Comparison of ENCODE assay signal across 10 mouse cellular contexts in genomic region chr7:27367976-27368375, GRCm38 (mm10). TPM values are rescaled to one million over a fixed set of nuclear protein-coding genes. Genes with fewer than 3 reads are reported as not detected.
DNase-seq lines count a peak whose midpoint lies in the region; ATAC-seq and TF ChIP-seq lines count a peak whose summit lies in the region.
"Had no signal": no experiment of that assay in that cellular context is flagged by ENCODE, and none has a peak within 500 bp of the region (broad histone marks: within the 10 kb centered on the region; RNA-seq: fewer than 3 reads in every experiment).

No protein-coding gene starts in this region.

- 0 out of 2 replicates have a peak, but pooled peaks cover 3% of the 10 kb centered on the region for H3K36me3 ChIP-seq in heart, embryonic 10.5 days
- no peaks in the 10 kb centered on the region for H3K36me3 ChIP-seq in midbrain, embryonic 10.5 days
- H3K36me3 ChIP-seq in midbrain, postnatal 0 days (ENCODE audit: insufficient read depth, low read length) = peaks cover 46% of the 10 kb centered on the region
- H3K36me3 ChIP-seq in embryonic facial prominence, embryonic 13.5 days = 0 out of 2 replicates have a peak, but pooled peaks cover 2% of the 10 kb centered on the region
- no peaks in the 10 kb centered on the region for H3K36me3 ChIP-seq in small intestine, adult 2 months (ENCODE audit: control insufficient read depth, insufficient read depth, low read length)

- intact Hi-C loops in heart, postnatal 25 days (cut with DNase I) = no loop called here

- peaks cover 36% of the 10 kb centered on the region for H3K4me1 ChIP-seq in heart, embryonic 10.5 days
- peaks cover 26% of the 10 kb centered on the region for H3K4me1 ChIP-seq in midbrain, embryonic 10.5 days
- no peaks in the 10 kb centered on the region for H3K4me1 ChIP-seq in midbrain, postnatal 0 days (ENCODE audit: insufficient read depth, low read length)
- H3K4me1 ChIP-seq in embryonic facial prominence, embryonic 13.5 days = peaks cover 26% of the 10 kb centered on the region
- H3K4me1 ChIP-seq in small intestine, adult 2 months (ENCODE audit: control insufficient read depth, insufficient read depth, insufficient read length, low read length) = peaks cover 8% of the 10 kb centered on the region

- H3K9ac ChIP-seq in midbrain, postnatal 0 days (replicated peaks; ENCODE audit: low read length, poor library complexity, severe bottlenecking) = no peak overlapping the region
- peak overlapping the region; percentile 55; the same call in 1 of the 2 replicates for H3K9ac ChIP-seq in embryonic facial prominence, embryonic 13.5 days

- H3K4me3 ChIP-seq in heart, embryonic 10.5 days = peak overlapping the region; percentile 33; the same call in 1 of the 2 replicates
- H3K4me3 ChIP-seq in midbrain, embryonic 10.5 days = peak overlapping the region; percentile 26
- no peak overlapping the region for H3K4me3 ChIP-seq in midbrain, postnatal 0 days (ENCODE audit: low read depth, low read length)
- peak overlapping the region; percentile 27; the same call in 1 of the 2 replicates for H3K4me3 ChIP-seq in embryonic facial prominence, embryonic 13.5 days
- peak overlapping the region; percentile 43 for H3K4me3 ChIP-seq in small intestine, adult 2 months (ENCODE audit: low read depth, low read length)

- no peak overlapping the region for H3K27ac ChIP-seq in heart, embryonic 10.5 days
- H3K27ac ChIP-seq in midbrain, embryonic 10.5 days (replicated peaks) = no peak overlapping the region
- H3K27ac ChIP-seq in midbrain, postnatal 0 days (ENCODE audit: low read depth, low read length) = no peak overlapping the region
- no peak overlapping the region for H3K27ac ChIP-seq in embryonic facial prominence, embryonic 13.5 days
- H3K27ac ChIP-seq in small intestine, adult 2 months (ENCODE audit: insufficient read depth, low read depth, low read length) = no peak overlapping the region

- no peak overlapping the region for H3K4me2 ChIP-seq in midbrain, postnatal 0 days (ENCODE audit: low read depth, low read length, poor library complexity, severe bottlenecking)
- peak overlapping the region; percentile 51 for H3K4me2 ChIP-seq in embryonic facial prominence, embryonic 13.5 days

- no peak for TF ChIP-seq POLR2A in small intestine, adult 2 months (IDR thresholded peaks at IDR 0.05; ENCODE audit: low read depth, low read length)

- TF ChIP-seq CTCF in midbrain, postnatal 0 days (IDR thresholded peaks at IDR 0.05) = no peak
- TF ChIP-seq CTCF in small intestine, adult 2 months (IDR thresholded peaks at IDR 0.05; ENCODE audit: extremely low read depth, insufficient read length, insufficient replicate concordance, low read depth, low read length) = no peak

- no peak for ATAC-seq in midbrain, postnatal 0 days (ENCODE audit: low FRiP score)
- no peak for ATAC-seq in embryonic facial prominence, embryonic 13.5 days (ENCODE audit: insufficient number of reproducible peaks, insufficient read depth, low FRiP score, low TSS enrichment, low read depth)

- H3K27me3 ChIP-seq in heart, embryonic 10.5 days (ENCODE audit: insufficient read depth, poor library complexity, severe bottlenecking) = peaks cover 100% of the 10 kb centered on the region
- H3K27me3 ChIP-seq in midbrain, embryonic 10.5 days (ENCODE audit: low read depth, poor library complexity, severe bottlenecking) = peaks cover 100% of the 10 kb centered on the region
- peaks cover 92% of the 10 kb centered on the region for H3K27me3 ChIP-seq in midbrain, postnatal 0 days (ENCODE audit: insufficient read depth, low read length)
- H3K27me3 ChIP-seq in embryonic facial prominence, embryonic 13.5 days = peaks cover 100% of the 10 kb centered on the region
- H3K27me3 ChIP-seq in small intestine, adult 2 months (ENCODE audit: control insufficient read depth, insufficient read depth, low read length) = peaks cover 78% of the 10 kb centered on the region

- H3K9me3 ChIP-seq in heart, embryonic 10.5 days = peaks cover 5% of the 10 kb centered on the region; the same call in 1 of the 2 replicates
- H3K9me3 ChIP-seq in midbrain, embryonic 10.5 days (replicated peaks) = peaks cover 11% of the 10 kb centered on the region
- H3K9me3 ChIP-seq in midbrain, postnatal 0 days (ENCODE audit: low read length) = no peaks in the 10 kb centered on the region
- peaks cover 8% of the 10 kb centered on the region; the same call in 1 of the 2 replicates for H3K9me3 ChIP-seq in embryonic facial prominence, embryonic 13.5 days

- no peak for DNase-seq in heart, embryonic 10.5 days (ENCODE audit: low spot score)
- DNase-seq in heart, postnatal 25 days (ENCODE audit: low spot score) = no peak
- DNase-seq in midbrain, embryonic 10.5 days (ENCODE audit: low spot score) = no peak
- no peak for DNase-seq in midbrain, postnatal 0 days (ENCODE audit: low spot score)
- no peak for DNase-seq in layer of hippocampus, postnatal 10 days (ENCODE audit: low spot score in 2 of 2)
- no peak for DNase-seq in Muller cell, postnatal 12 days (ENCODE audit: inconsistent ontology term)
- DNase-seq: gastrocnemius, postnatal 10 days had no signal

- 8% methylated on average over 11 of the region's 11 CpGs for WGBS in heart, embryonic 10.5 days
- WGBS in midbrain, embryonic 10.5 days = 15% methylated on average over 11 of the region's 11 CpGs
- WGBS in midbrain, postnatal 0 days = 37% methylated on average over 11 of the region's 11 CpGs
- 17% methylated on average over 11 of the region's 11 CpGs for WGBS in embryonic facial prominence, embryonic 13.5 days
- 10% methylated on average over 11 of the region's 11 CpGs for WGBS in small intestine, adult 2 months

RNA-seq across cellular contexts. Expression of gene Gm20479, which starts 10.8 kb away (rescaled TPM):
- polyA plus RNA-seq in heart, embryonic 10.5 days (2016; fragmentation: Nextera tagmentation; extraction: Ambion mirVana) = 1.3 and 2.1 TPM in 2 replicates
- total RNA-seq in heart, postnatal 25 days (2021) = not detected
- polyA plus RNA-seq in midbrain, embryonic 10.5 days (2016; fragmentation: Nextera tagmentation; extraction: Ambion mirVana) = 0.48 and 0.82 TPM in 2 replicates
- total RNA-seq in midbrain, postnatal 0 days (2014; rRNA removed) = not detected in 2 replicates
- polyA plus RNA-seq in midbrain, postnatal 0 days (2015; fragmentation: Nextera tagmentation; extraction: Ambion mirVana) = not detected in 2 replicates
- not detected in 2 replicates for polyA plus RNA-seq in embryonic facial prominence, embryonic 13.5 days (2015; fragmentation: Nextera tagmentation; extraction: Ambion mirVana)
- not detected in 2 replicates for polyA plus RNA-seq in small intestine, adult 2 months (2012; rRNA removed)
- total RNA-seq in layer of hippocampus, postnatal 10 days (2021) = not detected
- total RNA-seq: gastrocnemius, postnatal 10 days had no signal
- polyA plus RNA-seq: C2C12 had no signal

RNA-seq across cellular contexts. Expression of gene Shkbp1, which starts 12.2 kb away (rescaled TPM):
- polyA plus RNA-seq in heart, embryonic 10.5 days (2016; fragmentation: Nextera tagmentation; extraction: Ambion mirVana) = 48.3 and 50.4 TPM in 2 replicates
- 1 to 10 TPM; 6.4 to 8.2 TPM for total RNA-seq in heart, postnatal 25 days (2021)
- 71.7 and 77.2 TPM in 2 replicates for polyA plus RNA-seq in midbrain, embryonic 10.5 days (2016; fragmentation: Nextera tagmentation; extraction: Ambion mirVana)
- total RNA-seq in midbrain, postnatal 0 days (2014; rRNA removed) = 36.3 and 42.7 TPM in 2 replicates
- polyA plus RNA-seq in midbrain, postnatal 0 days (2015; fragmentation: Nextera tagmentation; extraction: Ambion mirVana) = 24.1 and 25.1 TPM in 2 replicates
- 61.5 and 70.6 TPM in 2 replicates for polyA plus RNA-seq in embryonic facial prominence, embryonic 13.5 days (2015; fragmentation: Nextera tagmentation; extraction: Ambion mirVana)
- polyA plus RNA-seq in small intestine, adult 2 months (2012; rRNA removed) = 62.1 and 115 TPM in 2 replicates
- total RNA-seq in layer of hippocampus, postnatal 10 days (2021) = 10 to 100 TPM; 24.9 to 29.9 TPM

RNA-seq across cellular contexts. Expression of gene Ltbp4, which starts 30.5 kb away (rescaled TPM):
- 19.2 and 23.6 TPM in 2 replicates for polyA plus RNA-seq in heart, embryonic 10.5 days (2016; fragmentation: Nextera tagmentation; extraction: Ambion mirVana)
- total RNA-seq in heart, postnatal 25 days (2021) = 100 to 1,000 TPM; 210 to 247 TPM
- 7.0 and 9.0 TPM in 2 replicates for polyA plus RNA-seq in midbrain, embryonic 10.5 days (2016; fragmentation: Nextera tagmentation; extraction: Ambion mirVana)
- total RNA-seq in midbrain, postnatal 0 days (2014; rRNA removed) = 25.3 and 44.3 TPM in 2 replicates
- polyA plus RNA-seq in midbrain, postnatal 0 days (2015; fragmentation: Nextera tagmentation; extraction: Ambion mirVana) = 13.6 and 16.0 TPM in 2 replicates
- 32.0 and 40.3 TPM in 2 replicates for polyA plus RNA-seq in embryonic facial prominence, embryonic 13.5 days (2015; fragmentation: Nextera tagmentation; extraction: Ambion mirVana)
- polyA plus RNA-seq in small intestine, adult 2 months (2012; rRNA removed) = 136 and 163 TPM in 2 replicates
- 10 to 100 TPM; 49.9 to 59.2 TPM for total RNA-seq in layer of hippocampus, postnatal 10 days (2021)
